Mouse (Mus musculus): Measurements from ENCODE around the gene Lgals4.

Gene Lgals4

GRCm38 (mm10) chr7:28808221-28808941 lies 25.3 kb upstream of the Lgals4 start, which contains the start of gene Hnrnpl:
TSS of gene Hnrnpl (plus strand) at chr7:28808541.
- in situ Hi-C loops (cut with MboI; ENCODE audit: low sequenced_read_pairs) = no loop called here

- in situ Hi-C loops (cut with MboI; ENCODE audit: low sequenced_read_pairs) = no loop called here
These were observed 24.7 kb upstream of the Lgals4 start for GRCm38 (mm10) chr7:28808957-28809393.

- in situ Hi-C loops (cut with MboI; ENCODE audit: low sequenced_read_pairs) = no loop called here
These were observed 24.1 kb upstream of the Lgals4 start for GRCm38 (mm10) chr7:28809401-28810089.

GRCm38 (mm10) chr7:28810107-28811066 lies 23.3 kb upstream of the Lgals4 start:
- in situ Hi-C loops (cut with MboI; ENCODE audit: low sequenced_read_pairs) = no loop called here

- in situ Hi-C loops (cut with MboI; ENCODE audit: low sequenced_read_pairs) = no loop called here
These were observed 22.4 kb upstream of the Lgals4 start for GRCm38 (mm10) chr7:28811228-28811627.

- in situ Hi-C loops (cut with MboI; ENCODE audit: low sequenced_read_pairs) = no loop called here
These were observed 21.9 kb upstream of the Lgals4 start for GRCm38 (mm10) chr7:28811640-28812275.

- in situ Hi-C loops (cut with MboI; ENCODE audit: low sequenced_read_pairs) = no loop called here
These were observed 21.2 kb upstream of the Lgals4 start for GRCm38 (mm10) chr7:28812436-28812835.

GRCm38 (mm10) chr7:28812949-28813348 lies 20.7 kb upstream of the Lgals4 start:
- in situ Hi-C loops (cut with MboI; ENCODE audit: low sequenced_read_pairs) = no loop called here

GRCm38 (mm10) chr7:28814306-28815034 lies 19.2 kb upstream of the Lgals4 start:
- in situ Hi-C loops (cut with MboI; ENCODE audit: low sequenced_read_pairs) = no loop called here

- in situ Hi-C loops (cut with MboI; ENCODE audit: low sequenced_read_pairs) = no loop called here
These were observed 18.4 kb upstream of the Lgals4 start for GRCm38 (mm10) chr7:28815230-28815629.

- in situ Hi-C loops (cut with MboI; ENCODE audit: low sequenced_read_pairs) = no loop called here
These were observed 17.5 kb upstream of the Lgals4 start for GRCm38 (mm10) chr7:28816201-28816600.

- in situ Hi-C loops (cut with MboI; ENCODE audit: low sequenced_read_pairs) = no loop called here
These were observed 16.7 kb upstream of the Lgals4 start for GRCm38 (mm10) chr7:28816920-28817319.

- in situ Hi-C loops (cut with MboI; ENCODE audit: low sequenced_read_pairs) = no loop called here
These were observed 16.1 kb upstream of the Lgals4 start for GRCm38 (mm10) chr7:28817524-28817923.

- in situ Hi-C loops (cut with MboI; ENCODE audit: low sequenced_read_pairs) = no loop called here
These were observed 15.7 kb upstream of the Lgals4 start for GRCm38 (mm10) chr7:28817957-28818356.

GRCm38 (mm10) chr7:28818436-28818835 lies 15.2 kb upstream of the Lgals4 start:
- in situ Hi-C loops (cut with MboI; ENCODE audit: low sequenced_read_pairs) = no loop called here

GRCm38 (mm10) chr7:28818861-28819452 lies 14.7 kb upstream of the Lgals4 start:
- in situ Hi-C loops (cut with MboI; ENCODE audit: low sequenced_read_pairs) = no loop called here

GRCm38 (mm10) chr7:28819571-28819970 lies 14.1 kb upstream of the Lgals4 start:
- in situ Hi-C loops (cut with MboI; ENCODE audit: low sequenced_read_pairs) = no loop called here

GRCm38 (mm10) chr7:28820358-28821260 lies 13.0 kb upstream of the Lgals4 start:
- in situ Hi-C loops (cut with MboI; ENCODE audit: low sequenced_read_pairs) = no loop called here

Measured in CH12F3 (cell line).